Mouse (Mus musculus): ENCODE measurements around the gene Haus6.
A peak's percentile ranks its signal among the peaks of the same experiment; 100 is the strongest.

Gene Haus6

GRCm38 (mm10) chr4:86574939-86575282, 36.9 kb downstream of the Haus6 start:
- DNase-seq = no peak

GRCm38 (mm10) chr4:86561061-86561460, 50.8 kb downstream of the Haus6 start:
- DNase-seq = no peak

- no peak for DNase-seq
Observed at GRCm38 (mm10) chr4:86559006-86559405, 52.8 kb downstream of the Haus6 start.

GRCm38 (mm10) chr4:86558228-86558627, 53.6 kb downstream of the Haus6 start, which contains the start of gene Saxo1:
Saxo1 (minus strand) TSS chr4:86558328.
- no peak for DNase-seq

- no peak for DNase-seq
Observed at GRCm38 (mm10) chr4:86557371-86557770, 54.5 kb downstream of the Haus6 start.

- DNase-seq = peak; percentile 30
Observed at GRCm38 (mm10) chr4:86555035-86555707, 56.7 kb downstream of the Haus6 start.

- no peak for DNase-seq
Observed at GRCm38 (mm10) chr4:86548332-86548731, 63.5 kb downstream of the Haus6 start.

- peak; percentile 12 for DNase-seq
Observed at GRCm38 (mm10) chr4:86545615-86546014, 66.2 kb downstream of the Haus6 start.

- DNase-seq = no peak
Observed at GRCm38 (mm10) chr4:86543999-86544398, 67.9 kb downstream of the Haus6 start.

GRCm38 (mm10) chr4:86541573-86541972, 70.3 kb downstream of the Haus6 start:
- no peak for DNase-seq

- DNase-seq = no peak
Observed at GRCm38 (mm10) chr4:86538936-86539335, 72.9 kb downstream of the Haus6 start.

- DNase-seq = peak; percentile 24
Observed at GRCm38 (mm10) chr4:86537972-86538371, 73.9 kb downstream of the Haus6 start.

- DNase-seq = peak; percentile 15
Observed at GRCm38 (mm10) chr4:86534091-86534481, 77.8 kb downstream of the Haus6 start.

- DNase-seq = no peak
Observed at GRCm38 (mm10) chr4:86533406-86534090, 78.3 kb downstream of the Haus6 start.

GRCm38 (mm10) chr4:86529161-86529560, 82.7 kb downstream of the Haus6 start:
- no peak for DNase-seq
